Mouse (Mus musculus) kidney, embryonic 15.5 days (tissue): Measurements from ENCODE around the gene Cit. TPM values are rescaled to one million over a fixed set of nuclear protein-coding genes. Genes with fewer than 3 reads are reported as not detected.

Experiments
- ATAC-seq: fragments of 200-750 bp; cut with Nextera tagmentation; replicated peaks from 2 replicates; pipeline ENCODE4 v1.8.0; 2017; ENCODE audit warnings: moderate TSS enrichment; ENCODE audit not compliant: low FRiP score
- H3K27ac ChIP-seq: fragments of 300-500 bp; sonication (generic); 2 replicates; pipeline ENCODE4 v1.5.1; 2015; ENCODE audit warnings: mild to moderate bottlenecking, inconsistent platforms
- H3K27me3 ChIP-seq: fragments of 300-500 bp; sonication (generic); 2 replicates; pipeline ENCODE4 v1.6.1; 2015; ENCODE audit warnings: inconsistent platforms
- H3K36me3 ChIP-seq: fragments of 300-500 bp; sonication (generic); 2 replicates; pipeline ENCODE4 v1.6.1; 2015; ENCODE audit warnings: inconsistent platforms
- H3K4me1 ChIP-seq: fragments of 300-500 bp; sonication (generic); 2 replicates; pipeline ENCODE4 v1.6.1; 2015; ENCODE audit warnings: inconsistent platforms
- H3K4me2 ChIP-seq: fragments of 300-500 bp; sonication (generic); 2 replicates; pipeline ENCODE4 v1.6.1; 2015; ENCODE audit warnings: moderate library complexity, mild to moderate bottlenecking, inconsistent platforms
- H3K4me3 ChIP-seq: fragments of 300-500 bp; sonication (generic); replicated peaks from 2 replicates; pipeline ENCODE4 v1.5.1; 2015; ENCODE audit warnings: mild to moderate bottlenecking, inconsistent platforms
- H3K9ac ChIP-seq: fragments of 300-500 bp; sonication (generic); 2 replicates; pipeline ENCODE4 v1.6.1; 2015; ENCODE audit warnings: mild to moderate bottlenecking, inconsistent platforms
- H3K9me3 ChIP-seq: fragments of 300-500 bp; sonication (generic); replicated peaks from 2 replicates; pipeline ENCODE4 v1.6.1; 2016; ENCODE audit warnings: inconsistent platforms
- WGBS: fragments of 180-500 bp; shearing (Covaris S2); methylation state at CpG from one replicate; pipeline ENCODE4 v1.1.7; 2015; ENCODE audit warnings: mixed read lengths; 5-methylcytosine and 5-hydroxymethylcytosine counted together
- polyA plus RNA-seq: library from polyadenylated mRNA; unstranded; fragments of >200 nt; fragmentation: Nextera tagmentation; extraction: Ambion mirVana; gene quantifications from 2 replicates; pipeline ENCODE4 v1.2.1, GENCODE M21; 2015

Cit gene
- polyA plus RNA-seq, 1 experiment from 2014 or later = 39.2 TPM

- ATAC-seq = no peak
- H3K4me1 ChIP-seq = peaks cover 10% of the 10 kb centered on the region; the same call in 1 of the 2 replicates
- peaks cover 40% of the 10 kb centered on the region for H3K36me3 ChIP-seq
- no peak overlapping the region for H3K4me3 ChIP-seq
- H3K4me2 ChIP-seq = no peak overlapping the region
- 73% methylated on average over 7 of the region's 7 CpGs for WGBS
- H3K27ac ChIP-seq = no peak overlapping the region
- no peaks in the 10 kb centered on the region for H3K27me3 ChIP-seq
- H3K9ac ChIP-seq = no peak overlapping the region
- H3K9me3 ChIP-seq = no peaks in the 10 kb centered on the region
These were observed 79.9 kb downstream of the Cit start for GRCm38 (mm10) chr5:115924946-115925345.

DNA sequence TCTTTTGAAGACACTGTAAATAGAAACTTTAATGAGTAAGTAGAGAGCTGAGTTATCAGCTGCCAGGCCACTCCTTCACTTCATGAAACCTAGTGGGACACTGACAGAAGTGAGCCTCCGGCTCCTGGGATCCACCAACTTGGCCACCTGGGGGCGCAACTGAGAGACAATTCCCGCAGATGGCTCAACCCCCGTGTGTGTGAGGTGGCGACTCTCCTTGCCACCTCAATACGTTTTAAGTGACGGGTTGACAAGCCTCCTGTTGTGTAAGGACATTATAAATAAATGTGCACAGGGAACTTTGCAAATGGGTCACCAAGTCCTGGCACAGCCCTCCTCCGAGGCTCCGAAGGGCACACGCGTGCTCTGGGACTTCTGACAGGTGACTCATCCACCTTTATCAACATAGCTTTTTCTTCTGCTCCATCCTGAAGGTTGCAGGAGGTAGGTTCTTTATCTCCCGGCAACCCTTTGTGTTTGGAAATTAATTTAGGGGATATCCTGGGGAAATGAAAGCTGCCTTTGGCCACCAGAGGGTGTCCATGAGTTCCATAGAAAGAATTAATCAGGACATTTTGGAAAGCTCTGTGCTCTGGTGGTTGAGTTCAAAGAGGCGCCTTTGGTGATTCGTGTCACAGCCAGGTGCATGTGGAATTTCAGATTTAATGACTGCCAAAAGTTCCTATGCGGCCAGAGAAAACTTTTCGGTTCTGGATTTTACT lies 83.9 kb downstream of the Cit start:
- Histone ChIP-seq H3K27ac (no peak overlapping the region), H3K27me3 (no peaks in the 10 kb centered on the region), H3K9me3 (no peaks in the 10 kb centered on the region), H3K9ac (no peak overlapping the region), H3K4me2 (no peak overlapping the region), H3K4me1 (peaks cover 3% of the 10 kb centered on the region; the same call in 1 of the 2 replicates), H3K4me3 (no peak overlapping the region), H3K36me3 (peaks cover 78% of the 10 kb centered on the region)
- 74% methylated on average over 16 of the region's 16 CpGs for WGBS
- ATAC-seq = no peak

GRCm38 (mm10) chr5:115932325-115932724 lies 87.2 kb downstream of the Cit start:
- no peak overlapping the region for H3K27ac ChIP-seq
- peaks cover 85% of the 10 kb centered on the region for H3K36me3 ChIP-seq

GRCm38 (mm10) chr5:115936851-115937250 lies 91.8 kb downstream of the Cit start:
- Histone ChIP-seq H3K9ac (no peak overlapping the region), H3K36me3 (peaks cover 87% of the 10 kb centered on the region), H3K4me3 (no peak overlapping the region), H3K27me3 (no peaks in the 10 kb centered on the region), H3K27ac (no peak overlapping the region), H3K9me3 (no peaks in the 10 kb centered on the region), H3K4me1 (no peaks in the 10 kb centered on the region), H3K4me2 (no peak overlapping the region)
- WGBS = 83% methylated on average over 15 of the region's 15 CpGs
- ATAC-seq = no peak

More at GRCm38 (mm10) chr5:115932325-115932724, 87.2 kb downstream of the Cit start:
- Histone ChIP-seq H3K9ac (no peak overlapping the region), H3K27me3 (no peaks in the 10 kb centered on the region), H3K9me3 (no peaks in the 10 kb centered on the region), H3K4me3 (no peak overlapping the region), H3K4me2 (no peak overlapping the region), H3K4me1 (no peaks in the 10 kb centered on the region)
- WGBS = 95% methylated on average over 11 of the region's 11 CpGs
- ATAC-seq = no peak

DNA sequence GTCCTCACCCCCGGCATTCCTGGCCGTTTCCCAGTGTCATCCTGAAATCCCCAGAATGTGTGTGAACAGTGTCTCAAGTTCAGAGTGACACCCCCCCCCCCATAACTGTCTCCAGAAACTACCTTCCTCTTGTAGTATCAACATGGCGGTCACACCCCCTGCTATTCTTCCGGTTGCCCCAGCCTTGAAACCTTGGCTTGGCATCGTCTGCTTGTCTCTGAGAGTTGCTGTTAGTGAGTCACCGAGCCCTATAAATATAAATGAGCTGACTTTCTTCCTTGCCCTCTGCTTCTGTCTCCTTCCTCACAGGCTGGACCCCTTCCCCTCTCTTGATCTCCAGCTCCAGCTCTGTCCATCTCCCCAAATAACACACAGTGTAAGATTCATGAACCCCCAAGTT lies 92.5 kb downstream of the Cit start:
- Histone ChIP-seq H3K27me3 (no peaks in the 10 kb centered on the region), H3K4me2 (no peak overlapping the region), H3K27ac (no peak overlapping the region), H3K9me3 (0 out of 2 replicates have a peak, but pooled peaks cover 2% of the 10 kb centered on the region), H3K36me3 (peaks cover 88% of the 10 kb centered on the region), H3K9ac (no peak overlapping the region), H3K4me1 (no peaks in the 10 kb centered on the region), H3K4me3 (no peak overlapping the region)
- no peak for ATAC-seq
- 87% methylated on average over 6 of the region's 6 CpGs for WGBS

GRCm38 (mm10) chr5:115938999-115939398 lies 93.9 kb downstream of the Cit start:
- Histone ChIP-seq H3K9ac (no peak overlapping the region), H3K4me3 (no peak overlapping the region), H3K27me3 (no peaks in the 10 kb centered on the region), H3K9me3 (0 out of 2 replicates have a peak, but pooled peaks cover 2% of the 10 kb centered on the region), H3K36me3 (peaks cover 87% of the 10 kb centered on the region), H3K27ac (no peak overlapping the region), H3K4me1 (no peaks in the 10 kb centered on the region), H3K4me2 (no peak overlapping the region)
- ATAC-seq = no peak
- WGBS = 88% methylated on average over 13 of the region's 13 CpGs

DNA sequence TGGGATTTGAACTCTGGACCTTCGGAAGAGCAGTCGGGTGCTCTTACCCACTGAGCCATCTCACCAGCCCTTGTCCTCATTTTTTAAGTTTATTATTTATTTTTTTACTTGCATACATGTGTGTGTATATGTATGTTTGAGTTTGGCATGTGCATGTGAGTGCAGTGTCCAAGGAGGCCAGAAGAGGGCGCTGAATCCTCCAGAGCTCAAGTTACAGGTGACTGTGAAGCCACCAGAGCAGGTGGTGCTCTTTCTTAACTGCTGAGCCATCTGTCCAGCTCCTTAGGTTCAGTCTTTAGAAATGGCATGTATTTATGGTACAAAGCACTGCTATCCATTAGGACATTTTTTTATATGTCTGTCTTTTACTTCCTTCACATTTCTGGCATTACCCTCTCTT lies 97.3 kb downstream of the Cit start:
- H3K9ac ChIP-seq = no peak overlapping the region
- H3K27ac ChIP-seq = no peak overlapping the region
- no peak overlapping the region for H3K4me3 ChIP-seq
- 92% methylated on average over 3 of the region's 3 CpGs for WGBS
- H3K27me3 ChIP-seq = no peaks in the 10 kb centered on the region
- H3K4me2 ChIP-seq = no peak overlapping the region
- 0 out of 2 replicates have a peak, but pooled peaks cover 2% of the 10 kb centered on the region for H3K9me3 ChIP-seq
- ATAC-seq = no peak
- H3K4me1 ChIP-seq = no peaks in the 10 kb centered on the region
- peaks cover 93% of the 10 kb centered on the region for H3K36me3 ChIP-seq

DNA sequence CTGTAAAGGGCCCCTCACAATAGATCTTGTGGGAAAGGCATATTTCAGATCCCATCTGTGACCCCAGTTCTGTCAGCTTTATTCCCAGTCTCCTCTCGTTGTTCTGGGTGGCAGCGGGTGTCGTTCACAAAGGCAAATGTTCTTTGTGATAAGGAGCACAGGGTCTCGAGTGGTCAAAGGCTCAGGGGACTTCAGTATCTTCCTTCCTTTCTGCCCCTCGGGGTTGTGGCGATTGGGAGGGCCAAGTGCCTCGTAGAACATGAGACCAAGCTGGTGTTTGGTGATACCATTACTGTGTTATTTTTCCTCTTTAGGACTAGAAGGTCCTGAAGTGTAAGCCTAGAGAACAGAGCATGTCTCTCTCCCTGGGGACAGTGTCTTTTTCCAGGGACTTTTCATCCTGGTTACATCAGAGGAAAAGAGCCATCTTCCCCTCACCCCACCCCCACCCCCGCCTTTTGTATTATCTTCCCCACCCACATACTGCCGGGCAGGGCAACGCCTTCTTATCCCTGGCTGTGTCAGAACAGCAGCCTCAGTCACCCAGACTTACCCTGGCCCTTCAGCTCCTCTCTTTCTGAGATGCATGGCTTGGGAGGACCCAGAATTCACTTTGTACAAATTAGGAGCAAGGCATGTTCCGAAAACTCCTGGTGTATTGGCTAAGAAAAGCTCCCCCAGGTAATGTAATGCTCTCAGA lies 99.9 kb downstream of the Cit start:
- 0 out of 2 replicates have a peak, but pooled peaks cover 2% of the 10 kb centered on the region for H3K9me3 ChIP-seq
- peaks cover 89% of the 10 kb centered on the region for H3K36me3 ChIP-seq
- H3K27me3 ChIP-seq = no peaks in the 10 kb centered on the region
- ATAC-seq = no peak
- WGBS = 47% methylated on average over 11 of the region's 11 CpGs
- H3K4me1 ChIP-seq = no peaks in the 10 kb centered on the region
- no peak overlapping the region for H3K4me3 ChIP-seq
- no peak overlapping the region for H3K27ac ChIP-seq
- no peak overlapping the region for H3K9ac ChIP-seq
- H3K4me2 ChIP-seq = no peak overlapping the region

DNA sequence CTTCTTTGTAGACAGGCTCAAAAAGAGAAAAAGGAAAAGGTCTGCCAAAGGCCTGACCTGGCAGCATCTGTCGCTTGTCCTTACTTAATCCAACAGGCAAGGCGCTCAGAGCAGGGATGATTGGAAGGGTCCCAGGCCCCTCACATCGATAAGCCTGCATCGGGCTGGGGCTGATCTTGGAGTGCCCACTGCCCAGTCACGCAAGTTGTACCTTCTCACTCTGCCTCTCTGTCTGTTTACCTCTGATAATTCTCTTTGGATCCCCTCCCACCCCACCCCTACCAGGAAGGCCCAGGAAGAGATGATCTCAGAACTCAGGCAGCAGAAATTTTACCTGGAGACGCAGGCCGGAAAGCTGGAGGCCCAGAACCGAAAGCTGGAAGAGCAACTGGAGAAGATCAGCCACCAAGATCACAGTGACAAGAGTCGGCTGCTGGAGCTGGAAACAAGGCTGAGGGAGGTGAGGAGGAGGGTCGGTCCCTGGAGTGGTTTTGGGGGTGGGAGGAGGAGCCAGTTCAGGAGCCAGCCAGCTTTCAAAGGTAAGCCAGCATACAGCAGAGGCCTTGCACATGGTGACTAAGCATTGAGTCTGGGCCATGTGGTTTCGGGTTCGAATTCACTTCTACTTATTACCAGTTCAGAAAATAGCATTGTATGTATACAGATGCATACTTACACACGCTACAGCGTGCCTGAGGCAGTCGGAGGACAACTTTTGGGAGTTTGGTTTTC lies 102.7 kb downstream of the Cit start:
- no peak for ATAC-seq
- 87% methylated on average over 15 of the region's 15 CpGs for WGBS
- no peaks in the 10 kb centered on the region for H3K4me1 ChIP-seq

DNA sequence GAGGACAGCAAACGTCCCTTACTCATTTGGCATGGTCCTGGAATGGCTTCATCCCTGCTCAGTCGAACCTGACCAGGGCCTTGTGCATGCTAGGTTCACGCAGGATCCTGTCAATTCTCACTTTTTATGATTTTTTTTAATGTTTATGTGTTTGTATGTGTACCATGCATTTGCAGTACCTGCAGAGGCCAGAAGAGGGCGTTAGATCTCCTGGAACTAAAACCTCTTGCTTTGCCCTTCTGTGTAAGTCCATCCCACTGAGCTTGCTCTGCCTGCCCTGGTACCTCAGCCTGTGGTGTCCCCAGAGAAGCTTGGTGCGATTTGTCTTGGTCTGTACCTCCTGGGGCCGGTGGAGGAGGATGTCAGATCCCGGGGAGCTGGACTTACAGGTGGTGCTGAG lies 105.9 kb downstream of the Cit start:
- no peak for ATAC-seq
- WGBS = 85% methylated on average over 7 of the region's 7 CpGs
- H3K36me3 ChIP-seq = peaks cover 95% of the 10 kb centered on the region

More for the DNA sequence above, 102.7 kb downstream of the Cit start:
- no peak overlapping the region for H3K27ac ChIP-seq
- no peak overlapping the region for H3K9ac ChIP-seq
- H3K27me3 ChIP-seq = no peaks in the 10 kb centered on the region
- H3K4me2 ChIP-seq = no peak overlapping the region
- H3K4me3 ChIP-seq = no peak overlapping the region
- no peaks in the 10 kb centered on the region for H3K9me3 ChIP-seq
- peaks cover 92% of the 10 kb centered on the region for H3K36me3 ChIP-seq

DNA sequence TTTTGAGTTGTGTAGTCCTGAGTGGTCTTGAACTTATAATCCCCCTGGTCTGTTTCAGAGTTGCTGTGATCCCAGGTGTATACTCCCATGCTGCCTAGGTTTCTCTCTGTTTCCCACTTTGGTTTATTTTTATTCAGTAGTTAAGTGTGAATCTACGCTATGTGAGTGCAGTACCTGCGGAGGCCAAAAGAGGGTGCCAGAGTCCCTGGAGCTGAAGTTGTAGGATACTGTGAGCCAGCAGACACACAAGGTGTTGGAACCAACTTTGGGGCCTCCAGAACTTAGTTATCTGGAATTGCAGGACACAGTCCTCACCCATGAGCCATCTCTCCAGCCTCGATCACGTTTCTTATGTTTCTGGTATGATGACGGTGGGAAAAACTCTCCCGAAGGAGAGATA lies 108.1 kb downstream of the Cit start:
- WGBS = 96% methylated on average over 6 of the region's 6 CpGs

More for the DNA sequence above, 105.9 kb downstream of the Cit start:
- Histone ChIP-seq H3K27ac (no peak overlapping the region), H3K4me1 (no peaks in the 10 kb centered on the region), H3K4me3 (no peak overlapping the region), H3K9ac (no peak overlapping the region), H3K9me3 (no peaks in the 10 kb centered on the region), H3K27me3 (no peaks in the 10 kb centered on the region), H3K4me2 (no peak overlapping the region)

GRCm38 (mm10) chr5:115954084-115954483 lies 109.0 kb downstream of the Cit start:
- H3K9me3 ChIP-seq = 0 out of 2 replicates have a peak, but pooled peaks cover 6% of the 10 kb centered on the region
- no peak overlapping the region for H3K4me3 ChIP-seq
- WGBS = 96% methylated on average over 6 of the region's 6 CpGs
- no peaks in the 10 kb centered on the region for H3K4me1 ChIP-seq
- no peak overlapping the region for H3K27ac ChIP-seq
- H3K4me2 ChIP-seq = no peak overlapping the region
- no peak overlapping the region for H3K9ac ChIP-seq
- H3K36me3 ChIP-seq = peaks cover 86% of the 10 kb centered on the region
- ATAC-seq = no peak
- H3K27me3 ChIP-seq = no peaks in the 10 kb centered on the region

More for the DNA sequence above, 108.1 kb downstream of the Cit start:
- ATAC-seq = no peak
- Histone ChIP-seq H3K4me2 (no peak overlapping the region), H3K27me3 (no peaks in the 10 kb centered on the region), H3K36me3 (peaks cover 92% of the 10 kb centered on the region), H3K9me3 (0 out of 2 replicates have a peak, but pooled peaks cover 6% of the 10 kb centered on the region), H3K4me1 (no peaks in the 10 kb centered on the region), H3K9ac (no peak overlapping the region), H3K4me3 (no peak overlapping the region), H3K27ac (no peak overlapping the region)
